Mouse (Mus musculus): ENCODE data around the gene Gm37240.

DNA sequence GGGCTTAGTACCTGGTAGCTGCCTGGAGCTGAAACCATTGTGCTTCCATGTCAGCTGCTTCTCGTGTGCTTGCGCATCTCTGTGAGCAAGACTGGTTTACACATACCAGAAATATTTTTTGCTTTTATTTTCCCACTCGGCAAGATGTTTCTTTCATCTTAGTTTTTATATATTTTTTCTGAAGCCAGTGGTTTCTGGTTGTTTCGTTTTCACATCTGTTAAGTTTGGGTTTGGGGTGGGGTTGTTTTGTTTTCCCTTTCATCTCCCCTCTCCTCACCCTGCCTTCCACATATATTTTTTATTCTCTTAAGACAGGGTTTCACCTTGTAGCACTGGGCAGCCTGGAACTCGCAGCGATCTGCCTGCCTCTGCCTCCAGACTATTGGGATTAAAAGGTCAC lies 1116.8 kb downstream of the Gm37240 start:
- no peak for TF ChIP-seq CTCF (IDR thresholded peaks at IDR 0.05; ENCODE audit: low read depth, low read length)
- no peak for TF ChIP-seq POLR2A (IDR thresholded peaks at IDR 0.05; ENCODE audit: borderline replicate concordance, low read depth, low read length)

All from bone marrow macrophage, adult 2 months (primary cell).